Mouse (Mus musculus) G1E-ER4 (cell line): Measurements from ENCODE around the gene Scnm1. TPM values are rescaled to one million over a fixed set of nuclear protein-coding genes. Genes with fewer than 3 reads are reported as not detected.

Source experiments
- GATA1 ChIP-seq: IDR thresholded peaks from one replicate; pipeline ENCODE4 v1.8.0; 2012; ENCODE audit warnings: low read length, inconsistent platforms
- polyA plus RNA-seq: library from polyadenylated mRNA; stranded (reverse); fragments of >175 nt; gene quantifications from 2 replicates; pipeline ENCODE4 v1.2.3, GENCODE M21; 2012

Scnm1 gene
- polyA plus RNA-seq, 1 experiment = 6.4 TPM

DNA sequence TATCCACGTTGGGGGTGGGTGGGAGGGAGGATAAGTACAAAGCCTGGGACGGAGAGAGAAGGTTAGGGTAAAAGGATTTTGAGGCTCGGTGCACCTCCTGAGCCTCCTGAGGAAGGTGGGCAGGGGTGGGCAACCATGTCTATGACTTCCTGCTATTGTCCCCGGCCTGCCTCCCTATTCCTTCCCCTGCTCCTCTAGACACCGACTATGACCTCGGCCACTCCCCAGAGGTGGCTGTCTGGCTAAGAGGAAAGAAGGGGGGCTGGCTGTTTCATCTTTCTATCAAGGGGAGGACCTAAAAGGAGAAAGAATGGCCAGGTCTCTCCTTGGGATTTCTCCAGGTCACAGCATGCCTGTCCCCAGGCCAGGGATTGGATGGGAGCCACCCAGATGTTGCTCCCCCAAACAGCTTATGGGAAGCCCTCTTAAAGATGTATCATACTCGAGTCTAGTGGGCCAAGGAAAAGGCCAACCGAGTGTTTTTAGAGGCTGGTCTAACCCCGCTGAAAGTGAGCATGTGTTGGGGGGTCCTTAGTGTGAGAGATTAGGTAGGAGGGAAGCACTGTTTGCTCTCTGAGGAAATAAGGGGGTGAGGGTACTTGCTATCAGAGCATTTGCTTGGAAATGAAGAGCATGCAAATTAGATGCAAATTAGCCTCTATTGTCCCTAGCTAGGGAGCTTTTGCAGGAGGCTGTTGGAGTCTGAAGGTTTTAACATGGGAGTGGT, 28.0 kb upstream of the Scnm1 start:
- no peak for TF ChIP-seq GATA1

GRCm38 (mm10) chr3:95161041-95161551, 27.3 kb upstream of the Scnm1 start:
- no peak for TF ChIP-seq GATA1

GRCm38 (mm10) chr3:95159987-95160963, 26.5 kb upstream of the Scnm1 start, which contains the start of gene Sema6c:
Sema6c (plus strand) TSS chr3:95160457.
- TF ChIP-seq GATA1 = no peak

DNA sequence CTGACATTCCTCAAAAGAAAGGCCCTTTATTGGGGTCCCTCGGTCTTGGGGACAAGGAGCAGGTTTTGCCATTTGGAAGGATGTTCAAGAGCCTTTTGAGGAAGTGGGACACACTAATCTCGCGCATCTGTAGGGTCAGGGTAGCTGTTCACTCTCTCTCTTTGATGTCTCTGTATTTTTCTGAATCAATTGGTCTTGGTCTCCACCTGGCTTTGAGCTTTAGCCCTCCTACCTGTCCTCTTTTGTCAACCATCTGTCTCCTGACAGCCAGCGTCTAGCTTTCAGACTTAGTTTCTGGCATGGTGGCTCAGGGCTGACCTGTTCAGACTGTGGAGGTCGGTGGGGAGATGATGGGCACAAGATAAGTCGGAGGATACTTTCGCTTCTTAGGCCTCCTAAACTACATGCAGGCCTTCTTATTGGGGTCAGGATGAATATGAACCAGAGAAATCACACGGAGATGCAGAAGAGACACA, 25.7 kb upstream of the Scnm1 start:
- TF ChIP-seq GATA1 = no peak

DNA sequence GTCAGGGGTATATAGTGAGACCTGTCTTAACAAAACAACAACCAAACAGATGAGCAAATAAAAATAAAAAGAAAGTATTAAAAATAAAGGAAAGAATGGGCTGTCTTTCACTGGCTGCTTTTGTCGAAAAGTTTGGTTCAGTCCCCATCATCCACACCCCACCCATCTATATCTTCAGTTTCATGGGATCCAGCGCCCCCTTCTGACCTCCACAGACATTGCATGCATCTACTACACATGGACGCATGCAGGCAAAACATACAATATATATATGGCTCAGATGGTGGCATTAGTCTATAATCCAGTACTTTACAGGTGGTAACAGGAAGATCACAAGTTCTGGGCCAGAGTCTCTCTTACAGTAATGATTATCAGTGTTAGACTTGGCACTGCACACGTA, 20.1 kb upstream of the Scnm1 start:
- no peak for TF ChIP-seq GATA1

GRCm38 (mm10) chr3:95147924-95148323, 14.1 kb upstream of the Scnm1 start:
- no peak for TF ChIP-seq GATA1

- no peak for TF ChIP-seq GATA1
These were observed 8.8 kb upstream of the Scnm1 start for GRCm38 (mm10) chr3:95142617-95143011.

DNA sequence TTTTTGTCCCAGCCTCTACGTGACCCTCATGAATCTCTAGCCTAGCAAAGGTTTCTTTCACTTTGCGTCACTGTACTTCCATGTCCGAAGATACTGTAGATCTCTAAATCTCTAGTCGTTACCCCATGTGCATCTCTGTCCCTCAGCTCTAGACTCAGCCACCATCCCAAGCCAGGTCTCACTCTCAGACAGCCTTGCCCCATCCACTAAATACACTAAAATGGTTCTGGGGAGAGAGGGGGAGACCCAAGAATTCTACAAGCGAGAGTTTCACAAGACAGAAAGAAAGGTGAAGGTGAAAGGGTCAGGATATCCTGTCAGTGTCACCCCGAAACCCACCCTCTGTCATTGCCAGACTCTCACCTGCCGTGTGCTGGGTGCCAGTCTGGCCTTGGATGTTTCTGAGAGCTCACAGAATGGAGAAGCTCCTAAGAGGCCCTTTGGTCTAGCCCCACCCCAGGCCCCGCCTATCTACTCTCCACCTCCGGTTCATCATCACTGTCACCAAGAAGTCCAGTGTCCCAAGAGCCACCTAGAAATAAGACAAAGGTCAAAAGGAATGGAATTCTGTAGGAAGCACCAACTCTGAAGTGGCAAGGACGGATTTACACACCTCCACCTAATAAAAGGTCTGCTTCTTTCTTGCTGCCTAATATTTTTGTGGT, 8.3 kb upstream of the Scnm1 start, which contains the start of gene Tnfaip8l2:
Gene Tnfaip8l2, minus strand, starts transcription at position 409 of the 665 bp plus-strand sequence.
- no peak for TF ChIP-seq GATA1

- no peak for TF ChIP-seq GATA1
These were observed 7.7 kb upstream of the Scnm1 start for GRCm38 (mm10) chr3:95141474-95141873.

DNA sequence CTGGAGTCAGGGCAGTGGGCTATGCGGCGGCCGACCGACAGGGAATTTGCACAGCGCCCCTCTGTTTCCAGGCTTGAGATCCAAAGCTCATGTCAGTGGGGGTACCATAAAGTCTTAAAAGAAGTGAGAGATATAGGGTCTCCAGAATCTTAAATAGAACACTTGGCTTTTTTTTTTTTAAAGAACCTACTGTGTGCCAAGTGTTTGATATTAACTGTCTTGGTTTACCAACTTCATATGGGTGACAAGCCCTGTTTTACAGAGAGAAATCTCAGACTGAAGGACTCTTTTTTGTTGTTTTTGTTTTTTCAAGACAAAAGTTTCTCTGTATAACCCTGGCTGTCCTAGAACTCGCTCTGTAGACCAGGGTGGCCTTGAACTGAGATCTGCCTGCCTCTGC, 7.0 kb upstream of the Scnm1 start:
- TF ChIP-seq GATA1 = no peak

DNA sequence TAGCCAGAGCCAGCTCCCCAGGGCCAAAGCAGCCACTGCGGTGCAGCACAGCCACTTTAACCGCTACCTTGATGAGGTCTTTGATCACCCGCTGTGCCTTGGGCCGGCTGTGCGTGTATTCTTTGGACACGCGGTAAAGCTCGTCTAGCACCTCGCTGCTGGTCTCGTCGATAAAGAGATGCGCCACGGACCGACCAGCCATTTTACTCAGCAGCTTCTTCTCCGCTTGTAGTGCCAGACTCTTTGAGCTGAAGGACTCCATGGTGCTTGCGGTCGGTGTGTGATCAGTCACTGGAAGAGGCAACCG, 6.4 kb upstream of the Scnm1 start:
- no peak for TF ChIP-seq GATA1

GRCm38 (mm10) chr3:95139586-95140288, 5.9 kb upstream of the Scnm1 start:
- no peak for TF ChIP-seq GATA1

- no peak for TF ChIP-seq GATA1
These were observed 2.5 kb upstream of the Scnm1 start for GRCm38 (mm10) chr3:95136336-95136735.

GRCm38 (mm10) chr3:95135433-95136052, 1.7 kb upstream of the Scnm1 start:
- no peak for TF ChIP-seq GATA1
